Mouse (Mus musculus) frontal cortex, postnatal 25 days (tissue): ENCODE data around the gene Rps16.

Source experiments
- DNase-seq, 2 experiments: peaks; one replicate each; pipeline ENCODE4 v3.0.0; 2022; ENCODE audit warnings: low spot score in 2 of 2

Rps16 gene

GRCm38 (mm10) chr7:28350155-28350883 is at the start of gene Rps16:
Gene Rps16 (plus strand): TSS chr7:28350652.
- peak; percentile 95 to 96 for DNase-seq

DNA sequence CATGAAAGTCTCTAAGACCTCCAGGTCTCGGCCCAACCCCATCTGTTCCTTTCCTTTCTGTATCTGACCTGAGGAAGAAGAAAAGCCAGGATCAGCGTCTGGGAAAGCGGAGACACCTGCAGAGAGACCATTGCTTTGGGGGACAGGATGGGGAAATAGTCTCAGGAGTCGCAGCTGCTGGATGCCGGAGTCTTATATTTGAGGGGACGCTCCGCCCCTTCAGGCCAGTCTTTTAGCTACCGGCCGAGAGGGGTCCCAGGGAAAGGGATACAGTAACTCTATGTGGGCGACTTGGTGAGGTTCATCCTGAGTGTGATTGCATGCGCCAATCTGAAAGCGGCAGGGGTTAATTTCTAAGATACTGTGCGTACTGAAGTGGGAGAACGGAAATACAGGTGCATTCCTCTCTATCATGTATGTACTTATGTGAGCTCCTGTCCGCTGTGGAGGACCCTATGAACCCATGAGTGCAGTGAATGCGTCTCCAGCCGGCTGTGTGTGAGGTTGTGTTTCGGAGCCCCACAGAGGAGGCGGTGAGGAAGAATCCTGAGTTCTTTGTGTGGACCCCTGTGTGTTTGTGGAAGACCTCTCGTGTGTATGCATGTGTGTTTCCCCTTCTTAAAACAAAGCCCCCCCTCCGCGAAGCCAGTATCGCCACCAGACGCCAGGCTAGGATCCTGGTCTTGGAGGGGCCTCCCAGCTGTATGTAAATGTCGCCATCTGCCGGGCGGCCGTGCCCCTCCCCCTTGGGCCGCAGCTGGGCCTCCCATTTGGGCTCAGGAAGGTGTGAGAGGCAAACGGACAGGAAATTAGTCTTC is 48.6 kb upstream of the Rps16 start, which contains the start of gene Dll3:
TSS of gene Dll3 (minus strand) at position 623 of the 818 bp plus-strand sequence.
- DNase-seq: no peak

- no peak for DNase-seq
Observed at GRCm38 (mm10) chr7:28305641-28306040, 44.8 kb upstream of the Rps16 start.

GRCm38 (mm10) chr7:28306216-28306615 is 44.2 kb upstream of the Rps16 start:
- no peak for DNase-seq

GRCm38 (mm10) chr7:28309737-28310136 is 40.7 kb upstream of the Rps16 start:
- DNase-seq: no peak

DNA sequence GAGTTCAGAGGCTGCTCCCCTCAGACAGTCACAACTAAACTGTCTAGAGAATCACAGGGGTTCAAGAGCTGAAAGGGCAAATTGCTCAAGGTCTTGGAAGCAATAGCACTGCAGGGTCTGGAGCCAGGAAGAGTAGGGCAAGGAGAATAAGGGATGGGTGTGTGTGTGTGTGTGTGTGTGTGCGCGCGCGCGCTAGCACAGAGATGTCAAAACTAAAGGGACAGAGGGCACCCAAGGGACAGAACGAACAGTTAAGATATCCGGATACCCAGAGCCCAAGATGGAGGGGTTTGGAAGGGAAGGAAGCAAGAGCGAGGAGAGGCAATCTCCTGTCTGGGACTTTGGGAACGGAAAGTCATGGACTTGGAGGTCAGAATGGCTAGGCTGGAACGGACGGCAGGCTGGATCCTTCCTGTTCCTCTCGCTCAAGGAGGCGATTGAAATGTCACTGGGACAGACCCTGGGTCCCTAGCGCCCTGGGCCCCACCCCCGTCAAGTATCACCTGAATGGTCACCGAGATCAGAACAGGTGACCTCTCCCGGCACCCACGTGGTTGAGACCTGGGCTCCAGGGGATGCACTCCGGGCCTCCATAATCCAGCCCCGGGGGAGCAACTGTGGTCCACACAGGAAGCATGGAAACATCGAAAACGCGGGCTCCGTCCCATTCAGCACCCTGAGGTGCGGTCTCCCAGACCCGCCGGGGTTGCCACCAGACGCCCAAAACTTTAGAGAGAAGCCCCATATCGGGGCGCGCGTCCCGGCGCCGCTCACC is 39.1 kb upstream of the Rps16 start:
- no peak for DNase-seq

DNA sequence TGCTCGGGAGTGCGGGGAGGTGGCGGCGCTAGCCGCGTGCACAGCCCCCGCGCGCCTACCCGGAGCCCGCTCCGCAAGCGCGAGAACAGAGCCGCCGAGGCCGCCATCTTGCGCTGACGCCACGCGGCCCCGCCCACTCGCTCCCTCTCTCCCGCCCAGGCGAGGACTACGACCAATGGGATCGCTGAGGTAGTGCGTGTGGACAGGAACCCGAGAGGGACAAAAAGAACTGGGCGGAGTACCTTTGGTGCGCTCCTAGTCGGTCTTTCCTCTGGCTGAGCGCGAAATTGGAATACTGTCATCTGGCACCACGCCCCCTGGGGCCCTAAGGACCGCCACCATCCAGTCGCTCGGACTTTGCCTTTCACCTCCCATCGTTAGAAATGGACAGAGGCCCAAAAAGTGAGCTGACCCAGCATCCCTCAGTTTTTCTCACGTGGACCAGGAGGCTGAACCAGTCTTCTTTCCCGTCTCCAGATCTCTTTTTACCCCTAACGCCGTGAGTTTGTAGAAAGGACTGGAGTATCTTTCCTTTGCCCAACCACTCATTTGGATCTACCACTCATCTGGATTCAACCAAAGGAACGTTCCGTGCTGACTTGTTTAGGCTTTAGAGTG is 38.4 kb upstream of the Rps16 start, which contains the start of gene Timm50:
TSS of gene Timm50 (minus strand) at position 147 of the 618 bp plus-strand sequence.
- peak; percentile 95 to 99 for DNase-seq

GRCm38 (mm10) chr7:28318036-28318435 is 32.4 kb upstream of the Rps16 start:
- DNase-seq: no peak

DNA sequence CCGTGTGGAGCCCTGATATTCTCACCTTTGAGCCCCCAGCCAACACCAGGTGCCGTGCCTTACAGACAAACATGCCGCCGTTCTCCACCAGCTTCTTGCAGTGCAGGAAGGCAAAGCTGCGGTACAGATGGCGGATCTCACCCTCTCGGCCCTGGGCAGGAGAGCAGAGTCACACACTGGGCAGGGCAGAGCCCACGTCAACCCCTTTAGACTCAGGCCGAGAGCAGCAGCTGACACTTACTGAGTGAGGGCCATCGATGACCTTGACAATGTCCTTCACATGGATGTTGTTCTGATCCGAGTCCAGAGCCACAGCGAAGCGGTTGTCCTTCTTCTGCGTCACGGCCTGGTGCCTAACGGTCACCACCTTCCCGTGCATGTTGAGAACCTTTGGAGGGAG is 31.7 kb upstream of the Rps16 start:
- no peak for DNase-seq

DNA sequence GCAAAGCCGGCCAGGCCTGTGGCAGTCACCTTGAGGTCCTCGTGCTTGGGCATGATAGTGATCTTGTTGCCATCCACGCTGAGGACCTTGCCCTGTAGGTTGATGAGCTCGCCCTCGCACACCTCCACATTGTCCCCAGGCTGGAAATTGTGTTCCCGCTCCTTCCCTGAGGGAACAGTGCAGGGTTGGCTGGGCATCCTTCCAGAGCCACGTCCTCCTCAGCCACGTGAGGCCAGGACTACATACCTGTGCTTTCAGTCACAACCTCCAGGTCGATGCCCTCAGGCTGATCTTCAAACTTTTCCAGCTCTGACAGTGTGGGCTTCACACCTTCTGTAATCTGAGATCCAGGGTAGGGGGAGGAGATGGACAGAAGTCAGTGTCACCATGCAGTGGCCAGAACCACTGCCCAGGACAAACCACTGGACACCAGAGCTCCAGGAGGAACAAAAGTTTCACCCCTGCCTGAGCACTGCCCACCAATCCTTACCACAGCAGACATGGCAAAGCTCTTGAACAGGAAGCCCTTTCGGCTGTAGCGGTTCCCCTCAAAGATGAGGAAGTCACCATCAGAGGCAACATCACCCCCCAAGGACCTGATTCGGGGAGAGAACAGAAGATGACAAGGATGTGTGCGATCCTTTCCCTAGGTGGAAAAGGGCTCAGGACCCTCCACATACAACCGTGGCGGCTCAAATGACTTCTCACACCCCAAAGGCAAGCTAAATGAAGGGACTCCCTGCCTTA is 28.3 kb upstream of the Rps16 start:
- DNase-seq: no peak

DNA sequence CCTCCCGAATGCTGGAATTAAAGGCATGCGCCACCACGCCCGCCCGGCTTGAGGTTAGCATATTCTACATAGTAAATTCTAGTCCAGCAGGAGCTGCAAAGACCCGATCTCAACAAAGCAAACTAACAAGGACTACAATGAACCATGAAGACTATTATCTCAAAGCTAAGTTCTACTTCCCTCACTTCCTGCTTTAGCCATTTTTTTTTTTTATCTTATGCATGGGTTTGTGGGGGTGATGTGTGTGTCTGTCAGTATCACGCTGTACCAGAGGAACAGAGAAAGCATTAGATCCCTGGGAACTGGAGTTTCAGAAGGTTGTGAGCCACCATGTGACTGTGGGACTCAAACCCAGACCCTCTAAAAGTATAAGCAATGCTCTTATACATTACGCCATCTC is 25.2 kb upstream of the Rps16 start:
- no peak for DNase-seq

DNA sequence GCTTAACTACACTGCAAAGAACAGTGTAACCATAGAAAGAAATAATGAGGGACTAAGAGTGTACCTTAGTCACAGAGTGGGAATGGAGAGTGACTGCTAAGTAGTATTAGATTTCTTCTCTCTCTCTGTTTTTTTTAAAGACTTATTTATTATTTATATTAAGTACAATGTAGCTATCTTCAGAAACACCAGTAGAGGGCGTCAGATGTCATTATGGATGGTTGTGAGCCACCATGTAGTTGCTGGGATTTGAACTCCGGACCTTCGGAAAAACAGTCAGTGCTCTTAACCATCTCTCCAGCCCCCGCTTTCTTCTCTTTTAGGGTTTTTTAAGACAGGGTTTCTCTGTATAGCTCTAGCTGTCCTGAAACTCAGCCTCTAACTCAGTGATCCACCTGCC is 24.0 kb upstream of the Rps16 start:
- DNase-seq: no peak

DNA sequence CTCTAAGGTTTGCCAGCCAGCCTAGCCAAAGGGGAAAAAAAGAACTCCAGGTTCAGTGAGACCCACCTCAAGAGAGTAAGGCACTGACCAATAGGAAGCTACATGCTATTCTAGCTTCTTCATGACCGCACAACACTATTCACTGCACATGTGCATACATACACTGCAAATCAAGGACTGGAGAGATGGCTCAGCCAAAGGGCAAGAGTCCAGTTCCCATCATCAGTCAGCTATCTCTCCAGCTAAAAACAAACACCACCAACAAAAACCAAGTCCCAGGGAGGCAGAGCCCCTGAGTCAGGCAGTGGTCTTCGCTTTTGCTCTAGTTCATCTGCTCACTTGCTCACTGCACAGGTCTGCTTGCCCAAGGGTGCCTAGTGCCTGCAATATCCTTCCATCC is 22.2 kb upstream of the Rps16 start:
- DNase-seq: no peak

- no peak for DNase-seq
Observed at GRCm38 (mm10) chr7:28334534-28334933, 15.9 kb upstream of the Rps16 start.

DNA sequence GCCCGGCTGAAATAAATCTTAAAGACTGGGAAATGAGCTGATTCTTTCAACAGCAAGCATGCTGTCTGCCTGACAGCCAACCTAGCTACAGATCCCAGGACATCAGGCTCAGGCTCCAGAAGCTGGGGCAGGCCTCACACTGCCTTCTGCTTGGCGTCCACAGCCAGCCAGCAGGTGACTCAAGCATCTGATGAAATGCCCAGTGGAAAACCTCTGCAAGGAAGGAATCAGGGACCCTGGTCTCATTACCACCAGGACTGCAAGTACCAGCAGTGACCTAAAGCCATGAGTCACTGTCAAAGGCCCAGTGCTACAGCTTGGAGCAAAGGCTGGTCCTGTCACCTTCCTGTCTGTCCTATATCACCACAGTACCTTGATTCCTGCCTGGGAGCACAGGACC is 15.0 kb upstream of the Rps16 start:
- DNase-seq: no peak

DNA sequence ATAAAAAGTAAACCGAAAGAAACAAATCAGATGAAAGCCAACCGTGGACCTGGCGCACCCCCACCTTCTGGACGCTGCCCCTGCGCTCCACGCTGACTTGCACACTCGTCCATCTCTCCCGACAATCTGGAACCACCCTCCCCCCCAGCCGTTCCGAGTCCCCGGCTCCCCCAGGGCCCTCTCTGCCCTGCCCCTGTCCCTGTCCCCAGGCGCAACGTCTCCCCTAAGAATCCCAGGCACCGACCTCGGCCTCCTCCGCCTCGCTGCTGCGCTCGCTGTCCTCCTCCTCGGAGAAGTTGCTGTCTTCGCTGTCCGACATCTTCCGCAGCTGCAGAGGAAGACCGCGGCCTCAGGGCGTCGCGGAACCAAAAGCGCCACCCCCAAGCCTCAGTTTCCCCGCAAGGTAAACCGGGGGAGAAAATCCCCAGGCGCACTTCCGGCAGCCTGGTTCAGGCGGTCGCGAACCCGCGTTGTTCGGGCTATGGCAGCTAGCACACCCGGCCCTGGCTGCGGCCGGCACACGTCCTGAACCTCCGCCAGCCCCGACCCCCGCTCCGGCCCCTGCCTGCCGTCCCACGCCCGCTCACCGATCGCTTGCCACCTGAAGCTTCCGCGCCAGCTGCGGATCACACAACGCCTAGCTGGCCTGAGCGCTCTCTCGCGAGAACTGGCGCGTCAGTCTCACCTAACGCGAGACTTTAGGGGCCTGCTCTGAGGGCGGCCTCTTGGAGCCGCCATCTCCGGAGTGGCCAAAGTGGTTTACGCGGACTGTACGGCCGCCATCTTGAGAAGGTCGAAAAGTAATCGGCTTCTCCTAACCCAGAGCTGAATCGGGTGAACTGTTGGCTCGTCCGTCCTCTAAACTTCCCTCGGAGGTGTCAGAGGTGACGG is 12.1 kb upstream of the Rps16 start, which contains the start of gene Supt5:
TSS of gene Supt5 (minus strand) at position 639 of the 891 bp plus-strand sequence.
- peak; percentile 93 for DNase-seq

DNA sequence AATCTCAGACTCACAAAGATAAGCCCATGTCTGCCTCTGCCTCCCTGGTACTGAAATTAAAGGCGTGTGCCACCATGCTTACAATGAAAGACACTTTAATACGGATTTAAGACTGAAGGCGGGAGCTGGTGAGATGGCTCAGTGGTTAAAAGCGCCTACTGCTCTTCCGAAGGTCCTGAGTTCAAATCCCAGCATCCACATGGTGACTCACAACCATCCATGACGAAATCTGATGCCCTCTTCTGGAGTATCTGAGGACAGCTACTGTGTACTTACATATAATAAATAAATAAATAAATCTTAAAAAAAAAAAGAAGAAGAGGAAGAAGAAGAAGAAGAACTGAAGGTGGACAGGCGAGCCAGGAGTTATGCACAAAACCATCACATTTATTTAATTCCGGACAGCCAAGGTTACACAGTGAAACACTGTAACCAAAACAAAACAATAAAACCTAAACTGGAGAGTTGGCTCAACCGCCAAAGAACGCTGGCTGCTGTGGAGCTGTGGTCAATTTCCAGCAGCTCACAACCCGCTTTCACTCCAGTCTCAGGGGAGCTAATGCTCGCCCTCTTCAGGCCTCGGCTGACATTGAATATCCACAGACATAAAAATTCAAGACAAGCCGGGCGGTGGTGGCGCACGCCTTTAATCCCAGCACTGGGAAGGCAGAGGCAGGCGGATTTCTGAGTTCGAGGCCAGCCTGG is 11.1 kb upstream of the Rps16 start:
- DNase-seq: no peak

DNA sequence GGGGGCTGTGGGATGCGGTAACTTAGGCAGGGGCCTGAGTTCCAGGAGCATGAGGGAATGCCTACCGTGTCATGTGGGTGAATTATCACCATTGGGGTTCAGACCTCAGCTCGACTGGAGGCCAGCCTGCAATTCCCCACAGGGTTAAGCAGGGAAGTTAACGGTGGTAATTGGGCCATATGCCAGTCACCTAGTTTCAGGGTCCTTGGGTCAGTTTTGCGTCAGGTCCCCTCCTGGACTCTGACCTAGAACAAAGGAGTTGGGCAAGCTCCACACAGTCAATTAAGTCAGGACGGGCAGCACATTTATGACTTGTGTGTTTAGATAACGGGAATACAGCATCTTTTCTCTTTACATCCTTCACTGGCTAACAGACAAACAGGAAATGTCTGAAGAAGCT is 9.1 kb upstream of the Rps16 start:
- DNase-seq: no peak

DNA sequence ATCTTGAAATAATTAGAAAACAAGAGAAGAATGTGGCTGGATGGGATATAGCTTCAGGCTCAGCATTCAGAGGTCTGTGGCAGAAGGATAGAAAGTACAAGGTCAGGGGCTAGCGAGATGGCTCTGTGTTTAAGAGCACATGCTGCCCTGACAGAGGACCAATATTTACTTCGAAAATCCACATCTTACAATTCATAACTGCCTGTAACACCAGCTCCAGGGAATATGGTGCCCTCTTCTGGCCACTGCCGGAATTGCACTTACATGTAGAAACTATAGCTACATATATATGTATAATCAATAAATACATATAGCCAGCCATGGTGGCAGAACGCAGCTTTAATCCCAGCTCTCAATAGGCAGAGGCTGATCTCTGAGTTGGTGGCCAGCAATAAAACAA is 5.8 kb upstream of the Rps16 start:
- peak; percentile 39 to 57 for DNase-seq
